Mouse (Mus musculus): ENCODE data around the gene Gla. TPM values are rescaled to one million over a fixed set of nuclear protein-coding genes. Genes with fewer than 3 reads are reported as not detected.

Gla gene
- polyA plus RNA-seq, 2 experiments, result 1.7 to 3.9 TPM

- Histone ChIP-seq H3K27ac (no peak overlapping the region), H3K36me3 (replicated peaks; ENCODE audit: control insufficient read depth, insufficient read depth, low read depth) (no peaks in the 10 kb centered on the region), H3K4me1 (replicated peaks; ENCODE audit: control insufficient read depth in 2 of 2, insufficient read depth in 2 of 2, low read length in 1 of 2) (peaks cover 0 to 2% of the 10 kb centered on the region in 2 experiments; a peak in 1 of 4 replicates), H3K9ac (replicated peaks) (peak overlapping the region; percentile 66), H3K4me3 (ENCODE audit: insufficient read depth in 1 of 2, low read depth in 2 of 2, low read length in 2 of 2) (peak overlapping the region; percentile 75 to 96), H3K9me3 (ENCODE audit: control insufficient read depth, low read length) (no peaks in the 10 kb centered on the region), H3K4me2 (ENCODE audit: low read depth) (peak overlapping the region; percentile 81), H3K27me3 (ENCODE audit: control insufficient read depth, insufficient read depth, low read length) (no peaks in the 10 kb centered on the region)
- ATAC-seq (ENCODE audit: insufficient read depth) (no peak), DNase-seq (ENCODE audit: low read depth in 3 of 3, low spot score in 3 of 3) (no peak)
- 18% methylated on average over 10 of the region's 10 CpGs for WGBS (ENCODE audit: insufficient replicate concordance)
- TF ChIP-seq CTCF (IDR thresholded peaks at IDR 0.05; ENCODE audit: low read depth) (no peak), EP300 (IDR thresholded peaks at IDR 0.05; ENCODE audit: low read depth) (no peak)
Measured at GRCm38 (mm10) chrX:134599922-134600565, 881 bp downstream of the Gla start.

DNA sequence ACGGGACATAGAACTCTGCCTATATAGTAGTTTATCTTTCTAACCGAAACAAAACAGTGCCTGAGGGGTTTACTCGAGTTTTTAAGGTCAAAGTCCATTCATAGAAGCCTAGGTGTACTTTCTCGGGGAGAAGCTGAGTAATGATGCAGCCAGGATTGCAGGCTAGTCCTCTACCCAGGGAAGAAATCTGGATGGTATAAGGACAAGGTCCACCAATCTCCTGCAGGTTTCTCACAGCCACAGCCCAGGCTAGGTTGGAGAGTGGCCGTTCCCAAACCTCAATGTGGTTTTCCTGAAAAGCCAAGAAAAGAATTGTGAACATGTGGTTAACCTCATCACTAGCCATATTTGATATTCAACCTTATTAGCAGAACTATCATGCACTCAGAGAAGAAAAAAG lies 11.1 kb downstream of the Gla start:
- no peak overlapping the region for H3K4me2 ChIP-seq (ENCODE audit: low read depth)
- WGBS (ENCODE audit: insufficient replicate concordance), result 25% methylated on average over 5 of the region's 5 CpGs
- DNase-seq (ENCODE audit: low read depth in 3 of 3, low spot score in 3 of 3), result no peak
- H3K9ac ChIP-seq (replicated peaks), result no peak overlapping the region
- ATAC-seq (ENCODE audit: insufficient read depth), result no peak
- no peaks in the 10 kb centered on the region for H3K9me3 ChIP-seq (ENCODE audit: control insufficient read depth, low read length)
- no peak for TF ChIP-seq EP300 (IDR thresholded peaks at IDR 0.05; ENCODE audit: low read depth)
- TF ChIP-seq CTCF (IDR thresholded peaks at IDR 0.05; ENCODE audit: low read depth), result no peak
- H3K27ac ChIP-seq, result no peak overlapping the region
- peaks cover 0 to 3% of the 10 kb centered on the region in 2 experiments; a peak in 2 of 4 replicates for H3K4me1 ChIP-seq (replicated peaks; ENCODE audit: control insufficient read depth in 2 of 2, insufficient read depth in 2 of 2, low read length in 1 of 2)
- H3K36me3 ChIP-seq (replicated peaks; ENCODE audit: control insufficient read depth, insufficient read depth, low read depth), result peaks cover 9% of the 10 kb centered on the region
- no peaks in the 10 kb centered on the region for H3K27me3 ChIP-seq (ENCODE audit: control insufficient read depth, insufficient read depth, low read length)
- no peak overlapping the region for H3K4me3 ChIP-seq (ENCODE audit: insufficient read depth in 1 of 2, low read depth in 2 of 2, low read length in 2 of 2)

- DNase-seq (ENCODE audit: low read depth in 3 of 3, low spot score in 3 of 3) (no peak), ATAC-seq (ENCODE audit: insufficient read depth) (no peak)
- no peak overlapping the region for H3K4me3 ChIP-seq (ENCODE audit: insufficient read depth in 1 of 2, low read depth in 2 of 2, low read length in 2 of 2)
- no peak overlapping the region for H3K9ac ChIP-seq (replicated peaks)
- H3K36me3 ChIP-seq (replicated peaks; ENCODE audit: control insufficient read depth, insufficient read depth, low read depth), result peaks cover 9% of the 10 kb centered on the region
- H3K4me1 ChIP-seq (replicated peaks; ENCODE audit: control insufficient read depth in 2 of 2, insufficient read depth in 2 of 2, low read length in 1 of 2), result peaks cover 3 to 5% of the 10 kb centered on the region in 2 experiments; a peak in 3 of 4 replicates
- H3K4me2 ChIP-seq (ENCODE audit: low read depth), result no peak overlapping the region
- no peaks in the 10 kb centered on the region for H3K27me3 ChIP-seq (ENCODE audit: control insufficient read depth, insufficient read depth, low read length)
- H3K9me3 ChIP-seq (ENCODE audit: control insufficient read depth, low read length), result no peaks in the 10 kb centered on the region
- TF ChIP-seq EP300 (IDR thresholded peaks at IDR 0.05; ENCODE audit: low read depth), result no peak
- TF ChIP-seq CTCF (IDR thresholded peaks at IDR 0.05; ENCODE audit: low read depth), result no peak
- H3K27ac ChIP-seq, result no peak overlapping the region
- 70% methylated on average over 3 of the region's 3 CpGs for WGBS (ENCODE audit: insufficient replicate concordance)
Measured at GRCm38 (mm10) chrX:134588997-134589396, 11.9 kb downstream of the Gla start.

DNA sequence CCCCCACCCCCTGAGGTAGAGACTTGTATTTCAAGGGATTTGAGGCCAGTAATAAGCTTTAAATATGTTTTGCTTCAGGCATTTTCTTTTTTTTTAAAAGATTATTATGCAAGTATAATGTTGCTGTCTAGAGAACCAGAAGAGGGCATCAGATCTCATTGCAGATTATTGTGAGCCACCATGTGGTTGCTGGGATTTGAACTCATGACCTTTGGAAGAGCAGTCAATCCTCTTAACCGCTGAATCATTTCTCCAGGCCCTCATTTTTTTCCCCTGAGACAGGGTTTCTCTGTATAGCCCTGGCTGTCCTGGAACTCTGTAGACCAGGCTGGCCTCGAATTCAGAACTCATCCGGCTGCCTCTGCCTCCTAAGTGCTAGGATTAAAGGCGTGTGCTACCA lies 12.7 kb downstream of the Gla start:
- no peak overlapping the region; the same call in 1 of the 2 replicates for H3K9ac ChIP-seq (replicated peaks)
- TF ChIP-seq EP300 (IDR thresholded peaks at IDR 0.05; ENCODE audit: low read depth), result no peak
- no peak for TF ChIP-seq CTCF (IDR thresholded peaks at IDR 0.05; ENCODE audit: low read depth)
- H3K4me2 ChIP-seq (ENCODE audit: low read depth), result no peak overlapping the region
- H3K4me3 ChIP-seq (ENCODE audit: insufficient read depth in 1 of 2, low read depth in 2 of 2, low read length in 2 of 2), result no peak overlapping the region
- ATAC-seq (ENCODE audit: insufficient read depth) (no peak), DNase-seq (ENCODE audit: low read depth in 3 of 3, low spot score in 3 of 3) (no peak)
- H3K27me3 ChIP-seq (ENCODE audit: control insufficient read depth, insufficient read depth, low read length), result no peaks in the 10 kb centered on the region
- peaks cover 3 to 7% of the 10 kb centered on the region in 2 experiments; a peak in 3 of 4 replicates for H3K4me1 ChIP-seq (replicated peaks; ENCODE audit: control insufficient read depth in 2 of 2, insufficient read depth in 2 of 2, low read length in 1 of 2)
- no peaks in the 10 kb centered on the region for H3K9me3 ChIP-seq (ENCODE audit: control insufficient read depth, low read length)
- peaks cover 9% of the 10 kb centered on the region for H3K36me3 ChIP-seq (replicated peaks; ENCODE audit: control insufficient read depth, insufficient read depth, low read depth)
- WGBS (ENCODE audit: insufficient replicate concordance), result 69% methylated on average over 4 of the region's 4 CpGs
- no peak overlapping the region for H3K27ac ChIP-seq

DNA sequence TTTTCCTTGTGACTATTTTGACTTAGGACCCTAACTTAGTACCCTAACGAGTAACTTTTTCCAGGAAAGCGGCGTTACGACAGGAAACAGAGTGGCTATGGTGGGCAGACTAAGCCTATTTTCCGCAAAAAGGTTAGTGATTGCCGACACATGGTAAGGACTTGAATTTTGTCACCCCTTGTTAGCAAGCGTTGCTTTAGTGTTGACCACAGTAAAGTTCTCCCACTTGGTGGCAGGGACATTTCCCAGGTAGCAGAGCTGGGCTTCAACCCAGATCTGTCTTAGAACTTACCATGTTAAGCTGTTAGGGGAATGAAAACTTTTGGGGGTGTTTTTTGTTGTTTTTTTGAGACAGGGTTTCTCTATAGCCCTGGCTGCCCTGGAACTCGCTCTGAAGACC lies 14.5 kb downstream of the Gla start:
- H3K27me3 ChIP-seq (ENCODE audit: control insufficient read depth, insufficient read depth, low read length), result no peaks in the 10 kb centered on the region
- WGBS (ENCODE audit: insufficient replicate concordance), result 15% methylated on average over 8 of the region's 8 CpGs
- peak overlapping the region; percentile 42 for H3K27ac ChIP-seq
- peak overlapping the region; percentile 72 for H3K4me2 ChIP-seq (ENCODE audit: low read depth)
- DNase-seq (ENCODE audit: low read depth in 3 of 3, low spot score in 3 of 3), result no peak
- peaks cover 3 to 12% of the 10 kb centered on the region in 2 experiments; a peak in 3 of 4 replicates for H3K4me1 ChIP-seq (replicated peaks; ENCODE audit: control insufficient read depth in 2 of 2, insufficient read depth in 2 of 2, low read length in 1 of 2)
- peaks cover 9% of the 10 kb centered on the region for H3K36me3 ChIP-seq (replicated peaks; ENCODE audit: control insufficient read depth, insufficient read depth, low read depth)
- peak overlapping the region; percentile 65 to 92 for H3K4me3 ChIP-seq (ENCODE audit: insufficient read depth in 1 of 2, low read depth in 2 of 2, low read length in 2 of 2)
- H3K9me3 ChIP-seq (ENCODE audit: control insufficient read depth, low read length), result no peaks in the 10 kb centered on the region
- H3K9ac ChIP-seq (replicated peaks), result peak overlapping the region; percentile 79
- TF ChIP-seq EP300 (IDR thresholded peaks at IDR 0.05; ENCODE audit: low read depth) (no peak), CTCF (IDR thresholded peaks at IDR 0.05; ENCODE audit: low read depth) (no peak)
- no peak for ATAC-seq (ENCODE audit: insufficient read depth)

Data from liver, embryonic 14.5 days (tissue).